ENCODE assay signal across 13 mouse cellular contexts in genomic region chr3:28158006-28158405, GRCm38 (mm10).
DNase-seq lines count a peak whose midpoint lies in the region.
"Had no signal": no experiment of that assay in that cellular context is flagged by ENCODE, and none has a peak within 500 bp of the region (broad histone marks: within the 10 kb centered on the region; RNA-seq: fewer than 3 reads in every experiment).

No protein-coding gene starts in this region.

- peak; percentile 43 for DNase-seq in adrenal gland, postnatal 10 days
- DNase-seq in adrenal gland, adult 8-10 months, result no peak
- peak; percentile 31 to 63 for DNase-seq in lung, adult 18-20 months
- no peak for DNase-seq in lung, postnatal 4 days
- DNase-seq in 3T3-L1 (ENCODE audit: low read depth, low spot score) (peak; percentile 40), adipocyte (ENCODE audit: low spot score) (peak; percentile 49)
- no peak for DNase-seq in cerebellum, adult 8-10 months
- DNase-seq: cerebellum, adult 11 months; cerebellum, adult 9-10 months; cerebellum, postnatal 25 days; gastrocnemius, postnatal 10 days; heart, postnatal 4 days; kidney, adult 11 months had no signal

Comparison
In these comparisons a context has a peak if more than half of its experiments do, and no peak if none do; other contexts are left out.
1. DNase-seq: peak in adrenal gland, postnatal 10 days (single experiment), lung, adult 18-20 months (2 of 2), 3T3-L1 (single experiment) and adipocyte (single experiment); none in adrenal gland, adult 8-10 months (single experiment), lung, postnatal 4 days (0 of 2) and cerebellum, adult 8-10 months (single experiment).